Mouse (Mus musculus) adrenal gland, postnatal 36 days (tissue): ENCODE data around the gene 6030458C11Rik. TPM values are rescaled to one million over a fixed set of nuclear protein-coding genes. Genes with fewer than 3 reads are reported as not detected.

Experiments
- DNase-seq, 2 experiments: peaks; one replicate each; pipeline ENCODE4 v3.0.0; 2021; ENCODE audit warnings: mixed read lengths in 1 of 2
- long read RNA-seq, 2 experiments: library from polyadenylated mRNA; stranded (forward); transcript quantifications; one replicate each; pipeline ENCODE4 v2.0.0; 2021; ENCODE audit warnings: borderline sequencing depth in 2 of 2
- total RNA-seq, 2 experiments: library from RNA; stranded (reverse); gene quantifications; 2 replicates each; pipeline ENCODE4 v1.2.3; 2021

6030458C11Rik gene
- 10 to 100 TPM; 13.2 to 13.6 TPM for total RNA-seq
- long read RNA-seq, experiment 1, transcript 6030458C11Rik-201 (9 exons, 3,966 nt), result major isoform, 18 of 24 reads
- long read RNA-seq, experiment 1, partial matches to known transcripts, result 3 of 24 reads
- long read RNA-seq, experiment 1, other reads (novel, unspliced or antisense), result 2 of 24 reads
- long read RNA-seq, experiment 2, partial matches to known transcripts, result 0 of 4 reads
- long read RNA-seq, experiment 2, other reads (novel, unspliced or antisense), result 1 of 4 reads

DNA sequence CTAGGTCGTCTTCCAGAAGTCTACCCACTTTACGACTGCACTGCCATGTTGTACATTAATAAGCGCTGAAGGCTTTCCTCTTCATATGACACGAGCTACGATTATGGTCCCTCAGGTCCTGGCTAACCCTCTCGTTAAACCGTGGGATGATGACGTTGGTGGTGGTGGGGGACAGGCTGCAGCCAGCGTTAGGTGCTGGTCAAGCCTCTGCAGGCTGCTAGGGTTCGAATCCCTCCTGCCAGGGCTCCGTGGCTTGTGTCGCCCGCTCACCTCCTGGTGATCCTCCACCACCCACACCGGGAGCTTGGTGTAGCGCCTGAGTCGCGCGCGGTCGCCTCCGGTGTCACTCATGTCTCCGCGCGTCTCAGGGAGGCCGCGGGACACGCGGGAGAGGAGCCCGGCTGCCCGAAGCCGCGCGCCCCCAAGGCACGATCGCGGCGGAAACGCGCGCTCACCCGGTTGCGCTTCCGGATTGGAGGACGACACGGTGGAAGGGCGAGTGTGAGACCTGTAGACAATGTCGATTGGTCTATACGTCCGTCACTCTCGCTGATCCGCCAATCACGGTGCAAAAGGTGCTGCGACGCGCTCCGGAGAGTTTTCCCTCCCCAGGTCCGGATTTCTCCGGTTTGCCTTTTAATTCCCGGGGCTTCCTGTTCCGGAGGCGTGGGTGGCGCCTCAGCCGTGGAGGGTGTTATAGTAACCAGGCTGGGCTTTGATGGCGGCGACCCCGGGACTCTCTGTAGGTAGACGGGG is at the start of gene 6030458C11Rik, which contains the start of gene Drosha:
TSS of gene 6030458C11Rik (minus strand) at position 453 of the 756 bp plus-strand sequence.
TSS of gene Drosha (plus strand) at position 619 of the 756 bp plus-strand sequence.
- DNase-seq, result peak; percentile 97 to 99

DNA sequence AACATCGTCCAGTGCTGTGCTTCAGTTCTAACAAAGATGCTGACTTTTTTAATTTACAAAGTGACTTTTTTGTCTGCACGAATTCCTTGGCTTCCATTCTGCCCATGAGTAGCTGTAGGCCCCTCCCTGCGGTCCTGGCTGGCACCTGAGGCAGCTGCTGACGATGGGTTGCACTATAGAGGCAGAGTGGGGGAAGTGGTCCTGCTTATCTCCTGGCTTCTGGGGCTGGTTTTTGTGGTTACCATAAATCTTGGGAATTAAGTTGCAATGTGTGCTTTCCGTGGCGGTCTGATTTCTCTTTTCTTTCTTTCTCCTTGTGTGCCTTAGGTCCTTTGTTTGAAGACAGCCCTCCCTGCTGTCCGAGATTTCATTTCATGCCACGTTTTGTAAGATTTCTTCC is 42.8 kb upstream of the 6030458C11Rik start:
- no peak for DNase-seq

- DNase-seq, result no peak
These were observed 41.3 kb upstream of the 6030458C11Rik start for GRCm38 (mm10) chr15:12865595-12866314.

DNA sequence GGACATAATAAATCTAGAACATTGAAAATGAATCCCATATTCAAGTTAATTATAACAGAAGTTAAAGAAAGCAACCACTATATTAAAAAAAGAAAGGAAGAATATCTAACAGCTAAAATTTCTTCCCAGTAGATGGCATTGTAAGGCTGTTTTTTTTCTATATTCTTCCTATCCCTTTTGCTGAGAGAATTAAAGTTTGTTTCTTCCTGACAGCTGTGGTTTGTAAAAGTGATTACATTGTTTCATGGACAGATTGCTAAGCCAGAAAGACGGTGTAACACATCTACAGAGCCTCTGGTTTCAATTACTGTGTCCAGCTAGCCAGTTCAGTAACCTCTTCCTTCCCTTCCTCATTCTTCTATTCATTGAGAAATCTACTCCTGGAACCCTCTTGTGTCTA is 39.2 kb upstream of the 6030458C11Rik start:
- no peak for DNase-seq

DNA sequence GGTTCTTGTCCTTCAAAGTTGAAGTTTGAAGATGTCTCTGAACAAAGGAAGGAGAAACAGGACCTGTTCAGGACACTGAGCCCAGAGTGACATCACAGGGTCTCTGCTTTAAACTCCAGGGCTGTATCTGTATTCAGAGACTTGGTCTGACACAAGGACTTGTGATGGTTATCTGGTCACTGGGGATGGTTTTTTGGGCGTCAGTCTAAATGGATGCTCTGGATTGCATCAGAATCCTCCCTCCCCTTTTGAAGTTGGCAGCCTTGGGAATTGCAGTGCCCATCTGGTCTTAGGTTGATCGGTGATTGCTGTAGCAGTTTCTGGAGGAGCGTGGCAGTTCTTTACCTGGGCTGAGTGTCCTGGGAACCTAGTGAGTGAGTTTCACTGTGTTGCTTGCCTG is 37.6 kb upstream of the 6030458C11Rik start:
- DNase-seq, result no peak

DNA sequence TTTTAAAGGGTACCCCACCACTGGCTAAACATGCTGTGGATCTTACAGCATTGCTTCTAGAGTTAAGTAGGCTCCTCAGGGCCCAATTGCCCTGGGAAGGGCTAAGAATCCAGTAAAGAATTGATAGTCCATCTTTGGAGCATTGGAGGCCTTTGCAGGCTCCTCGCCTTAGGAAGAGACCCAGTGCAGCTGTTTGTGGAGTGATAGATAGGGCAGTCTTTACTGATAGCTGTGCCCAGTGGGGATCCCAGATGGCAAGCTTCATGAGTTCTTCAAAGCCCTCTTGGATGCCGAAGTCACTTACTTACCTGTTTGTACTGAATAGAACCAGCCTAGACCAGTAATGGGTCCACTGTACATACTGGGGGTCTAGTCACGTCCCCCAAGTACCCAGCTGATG is 34.2 kb upstream of the 6030458C11Rik start:
- no peak for DNase-seq

DNA sequence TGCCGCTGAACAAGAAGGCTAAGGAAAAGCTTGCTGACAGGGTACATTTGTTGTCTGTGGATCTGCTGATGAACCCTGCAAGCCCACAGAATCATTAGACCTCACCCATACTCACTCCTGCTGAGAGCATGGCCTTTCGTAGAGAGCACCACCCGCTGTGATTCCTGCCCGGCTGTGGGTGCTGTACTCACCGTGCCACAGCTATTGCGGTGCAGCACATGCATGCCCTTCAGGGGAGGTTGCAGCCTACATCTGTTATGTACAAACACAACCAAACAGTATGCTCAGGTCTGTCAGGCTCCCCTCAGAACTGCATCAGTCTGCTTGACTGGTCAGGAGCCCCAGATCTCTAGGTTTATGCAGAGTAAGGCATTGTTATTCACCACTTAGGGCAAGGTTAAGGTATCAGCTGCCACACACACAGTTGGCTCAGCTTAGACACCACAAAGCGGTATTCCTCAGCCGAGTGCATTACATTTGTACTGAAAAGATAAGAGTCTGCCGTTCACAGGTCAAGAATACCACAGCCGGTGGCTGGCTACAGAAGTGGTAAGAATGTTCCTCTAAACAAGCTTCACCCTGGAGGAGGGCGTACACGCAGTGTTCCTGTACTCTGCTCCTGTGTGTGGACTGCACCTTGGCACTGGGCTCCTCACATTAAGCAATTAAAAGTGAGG is 33.5 kb upstream of the 6030458C11Rik start:
- DNase-seq, result no peak

GRCm38 (mm10) chr15:12856780-12857179 is 32.3 kb upstream of the 6030458C11Rik start:
- DNase-seq, result no peak

DNA sequence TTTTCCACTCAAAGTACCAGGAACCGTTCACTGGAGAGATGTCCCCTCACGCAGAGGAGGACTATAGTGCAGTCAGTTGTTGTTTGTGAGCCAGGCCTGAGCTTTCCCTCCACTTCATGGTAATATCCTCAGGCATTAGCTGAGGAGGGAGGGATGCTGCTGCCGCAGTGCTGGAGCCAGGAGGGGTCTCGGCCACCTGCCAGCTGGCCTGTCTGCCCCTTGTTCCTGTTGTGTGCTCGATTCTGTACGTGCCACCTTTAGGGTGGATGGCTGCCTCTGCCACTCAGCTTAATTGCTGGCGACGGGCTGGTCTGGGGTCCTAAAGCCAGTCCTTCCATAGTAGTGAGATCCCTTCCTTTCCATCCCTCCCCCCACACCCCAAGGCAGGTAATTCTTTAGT is 29.0 kb upstream of the 6030458C11Rik start:
- no peak for DNase-seq

GRCm38 (mm10) chr15:12849373-12849772 is 24.9 kb upstream of the 6030458C11Rik start:
- DNase-seq, result no peak

DNA sequence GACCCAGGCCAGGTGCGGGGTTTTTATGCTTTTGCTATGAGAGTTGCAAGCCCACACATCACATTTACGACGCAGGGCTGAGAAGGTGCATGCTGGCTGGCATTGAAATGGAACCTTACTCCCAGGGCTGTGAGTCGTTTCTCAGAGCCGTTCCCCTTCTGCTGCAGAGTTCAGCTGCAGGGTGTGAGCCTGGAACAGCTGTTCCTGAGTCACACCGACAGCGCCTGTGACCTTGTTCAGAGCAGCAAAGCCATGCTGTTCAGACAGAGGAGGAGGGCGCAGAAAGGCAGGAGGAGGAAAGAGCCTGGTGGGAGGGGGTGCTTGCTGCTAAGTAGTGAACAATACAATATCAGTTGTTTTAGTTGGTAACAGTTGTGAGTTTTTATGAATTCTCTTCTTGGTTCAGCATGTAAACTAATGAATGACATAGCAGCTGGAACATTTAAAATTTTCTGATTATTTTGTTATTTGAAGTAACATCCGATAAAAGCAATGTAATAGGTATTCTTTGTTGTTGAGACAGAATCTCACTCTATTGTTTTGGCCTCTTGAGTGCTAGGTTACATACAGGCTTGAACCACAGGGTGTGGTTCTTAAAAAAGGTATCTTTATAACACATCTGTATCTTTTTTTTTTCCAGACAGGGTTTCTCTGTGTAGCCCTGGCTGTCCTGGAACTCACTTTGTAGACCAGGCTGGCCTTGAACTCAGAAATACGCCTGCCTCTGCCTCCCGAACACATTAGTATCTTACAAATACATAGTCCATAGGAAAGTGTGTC is 23.9 kb upstream of the 6030458C11Rik start:
- DNase-seq, result peak; percentile 42 to 46

DNA sequence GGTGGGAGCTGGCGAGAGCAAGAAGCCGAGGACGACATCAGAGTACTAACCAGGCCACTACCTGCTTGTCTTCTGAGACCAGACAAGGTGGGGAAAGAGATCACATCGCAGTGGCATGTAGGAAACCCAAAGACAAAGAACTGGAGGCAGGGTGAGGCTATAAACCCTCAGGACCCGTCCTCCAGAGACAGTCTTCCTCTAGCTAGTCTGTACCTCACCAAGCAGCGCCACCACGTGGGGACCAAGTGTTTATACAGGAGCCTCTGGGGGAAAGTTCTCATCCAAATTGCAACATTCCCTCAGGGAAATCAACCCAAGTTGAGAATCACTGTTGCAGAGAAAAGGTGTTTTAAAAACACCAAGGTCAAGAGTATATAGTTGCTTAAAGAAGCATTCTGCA is 18.4 kb upstream of the 6030458C11Rik start:
- DNase-seq, result no peak

DNA sequence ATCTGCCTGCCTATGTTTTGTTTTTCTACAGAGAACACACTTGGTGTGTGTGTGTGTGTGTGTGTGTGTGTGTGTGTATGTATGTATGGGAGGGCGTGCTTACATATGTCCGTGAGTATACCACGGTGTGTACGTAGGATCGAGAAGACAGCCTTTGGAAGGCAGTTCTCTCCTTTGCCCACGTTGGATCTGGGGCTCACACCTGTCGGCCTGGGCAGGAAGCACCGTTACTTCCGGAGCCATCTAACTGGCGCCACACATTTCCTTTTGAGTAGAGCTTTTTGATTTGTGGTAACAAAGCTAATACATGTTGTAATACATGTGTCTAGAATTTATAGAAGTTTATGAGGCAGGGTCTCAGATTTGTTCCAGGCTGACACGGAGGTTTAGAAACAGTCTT is 16.3 kb upstream of the 6030458C11Rik start:
- DNase-seq, result no peak

DNA sequence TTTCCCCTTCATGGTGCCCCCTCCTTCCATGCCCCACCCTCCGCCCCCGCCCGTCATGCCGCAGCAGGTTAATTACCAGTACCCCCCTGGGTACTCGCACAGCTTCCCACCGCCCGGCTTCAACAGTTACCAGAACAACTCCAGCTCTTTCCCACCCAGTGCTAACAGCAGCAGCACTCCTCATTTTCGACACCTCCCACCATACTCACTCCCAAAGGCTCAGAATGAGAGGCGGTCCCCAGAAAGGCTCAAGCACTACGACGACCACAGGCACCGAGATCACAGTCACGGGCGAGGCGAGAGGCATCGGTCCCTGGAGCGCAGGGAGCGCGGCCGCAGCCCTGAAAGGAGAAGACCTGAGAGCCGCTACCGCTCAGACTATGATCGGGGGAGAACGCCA is 9.8 kb upstream of the 6030458C11Rik start:
- DNase-seq, result no peak

GRCm38 (mm10) chr15:12833385-12833784 is 8.9 kb upstream of the 6030458C11Rik start:
- DNase-seq, result no peak

GRCm38 (mm10) chr15:12832599-12832998 is 8.2 kb upstream of the 6030458C11Rik start:
- no peak for DNase-seq

DNA sequence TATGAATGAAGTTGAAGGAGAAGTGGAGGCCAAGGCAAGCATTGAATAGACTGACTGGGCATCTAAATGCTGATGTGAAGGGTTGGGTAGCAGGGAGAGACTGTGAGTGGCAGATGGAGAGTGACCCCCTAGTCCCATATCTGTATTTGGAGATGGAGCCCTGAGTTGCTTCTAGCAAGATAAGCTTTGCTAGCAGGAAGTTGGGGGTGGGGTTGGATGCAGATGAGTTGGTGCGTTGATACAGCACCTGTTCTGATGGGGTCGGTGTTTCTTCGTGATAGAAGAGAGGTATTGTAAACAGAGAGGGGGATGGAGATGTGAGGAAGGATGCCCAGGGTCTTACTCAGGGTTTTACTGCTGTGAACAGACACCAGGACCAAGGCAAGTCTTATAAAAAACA is 5.4 kb upstream of the 6030458C11Rik start:
- DNase-seq, result no peak

DNA sequence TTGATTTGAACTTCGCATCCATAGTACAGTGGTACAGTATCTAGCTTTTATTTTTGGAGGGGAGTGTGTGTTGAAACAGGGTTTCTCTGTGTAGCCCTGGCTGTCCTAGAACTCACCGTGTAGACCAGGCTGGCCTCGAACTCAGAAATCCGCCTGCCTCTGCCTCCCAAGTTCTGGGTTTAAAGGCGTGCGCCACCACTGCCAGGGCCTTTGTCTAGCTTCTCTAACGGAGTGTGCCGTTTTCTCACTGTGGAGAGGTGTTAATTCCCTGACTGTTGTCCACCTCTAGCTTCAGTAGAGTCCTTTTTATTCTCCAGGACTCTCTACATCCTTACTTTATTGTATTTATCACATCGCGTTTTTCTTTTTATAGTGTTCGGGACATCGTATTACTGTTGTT is 959 bp upstream of the 6030458C11Rik start:
- DNase-seq, result no peak

GRCm38 (mm10) chr15:12824965-12825364 is 516 bp upstream of the 6030458C11Rik start:
- DNase-seq, result peak; percentile 39 to 43

DNA sequence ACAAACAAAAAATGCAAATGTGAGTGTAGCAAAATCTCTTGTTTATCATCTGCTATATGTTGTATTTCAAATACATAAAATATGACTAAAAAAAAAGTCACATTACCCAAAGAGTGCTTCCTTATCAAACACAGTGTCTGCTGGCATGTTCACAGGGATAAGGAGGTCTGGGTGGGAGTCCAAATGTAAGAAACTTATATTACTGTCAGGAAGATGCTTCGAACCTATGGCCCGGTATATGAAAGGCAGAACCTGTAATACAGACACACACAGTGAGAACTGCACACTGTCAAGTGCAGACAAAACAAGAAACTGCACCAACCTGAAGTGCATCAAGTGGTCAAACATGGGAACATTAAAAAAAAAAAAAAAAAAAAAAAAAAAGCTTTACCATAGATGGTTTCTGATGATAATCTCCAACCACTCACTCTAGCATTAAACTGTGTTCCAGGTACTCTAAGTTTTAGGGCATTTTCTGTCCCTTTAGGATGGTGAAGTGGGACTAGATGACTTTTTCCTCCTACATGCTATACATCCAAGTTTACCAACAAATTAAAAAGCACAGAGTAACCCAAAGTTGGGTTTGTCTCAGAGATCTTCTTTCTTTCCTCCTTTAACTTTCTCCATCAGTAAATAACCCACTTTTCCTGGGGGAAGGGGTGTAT is 862 bp downstream of the 6030458C11Rik start:
- DNase-seq, result no peak
